Comparison of ENCODE assay signal across 9 mouse cellular contexts in the genomic region with DNA sequence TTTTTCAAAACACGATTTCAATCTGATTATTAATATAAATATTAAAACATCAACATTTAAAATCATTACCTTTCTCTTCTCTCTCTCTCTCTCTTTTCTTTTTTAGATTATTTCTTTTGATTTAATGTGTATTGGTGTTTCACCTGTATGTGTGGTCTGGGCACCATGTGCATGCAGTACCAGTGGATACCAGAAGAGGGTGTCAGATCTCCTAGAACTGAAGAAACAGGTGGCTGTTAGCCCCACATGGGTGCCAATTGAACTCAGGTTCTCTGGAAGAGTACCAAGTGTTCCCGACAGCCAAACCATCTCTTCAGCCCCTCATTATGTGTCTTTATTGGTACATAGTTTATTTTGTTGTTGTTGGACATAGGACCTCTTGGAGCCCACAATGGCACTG. TPM values are rescaled to one million over a fixed set of nuclear protein-coding genes. Genes with fewer than 3 reads are reported as not detected.
DNase-seq lines count a peak whose midpoint lies in the region; ATAC-seq lines count a peak whose summit lies in the region.
"Had no signal": no experiment of that assay in that cellular context is flagged by ENCODE, and none has a peak within 500 bp of the region (broad histone marks: within the 10 kb centered on the region; RNA-seq: fewer than 3 reads in every experiment).

No protein-coding gene starts in this region.

- H3K36me3 ChIP-seq in kidney, embryonic 16.5 days (ENCODE audit: insufficient read depth, low read length): peaks cover under 1% of the 10 kb centered on the region
- H3K36me3 ChIP-seq in limb, embryonic 10.5 days: peaks cover 11% of the 10 kb centered on the region
- peaks cover 6% of the 10 kb centered on the region; the same call in 1 of the 2 replicates for H3K36me3 ChIP-seq in forebrain, embryonic 13.5 days (ENCODE audit: poor library complexity, severe bottlenecking)

- no peak for ATAC-seq in CD4-positive, CD25-positive, alpha-beta regulatory T cell, adult 4 months
- ATAC-seq in kidney, embryonic 16.5 days (ENCODE audit: low FRiP score, low TSS enrichment): no peak
- no peak for ATAC-seq in forebrain, embryonic 13.5 days

- no peak overlapping the region for H3K4me2 ChIP-seq in kidney, embryonic 16.5 days (replicated peaks; ENCODE audit: low read depth, low read length)
- no peak overlapping the region for H3K4me2 ChIP-seq in forebrain, embryonic 13.5 days

- no peaks in the 10 kb centered on the region for H3K27me3 ChIP-seq in kidney, embryonic 16.5 days (ENCODE audit: insufficient read depth, low read length)
- no peaks in the 10 kb centered on the region for H3K27me3 ChIP-seq in limb, embryonic 10.5 days (ENCODE audit: low read depth, poor library complexity, severe bottlenecking)
- no peaks in the 10 kb centered on the region for H3K27me3 ChIP-seq in forebrain, embryonic 13.5 days

- H3K4me1 ChIP-seq in kidney, embryonic 16.5 days (ENCODE audit: insufficient read depth, low read length): peaks cover 5% of the 10 kb centered on the region
- H3K4me1 ChIP-seq in limb, embryonic 10.5 days: peaks cover 5% of the 10 kb centered on the region; the same call in 1 of the 2 replicates
- peaks cover 21% of the 10 kb centered on the region for H3K4me1 ChIP-seq in forebrain, embryonic 13.5 days

- DNase-seq in CD4-positive, CD25-positive, alpha-beta regulatory T cell, adult 2 months (ENCODE audit: low read depth, low spot score): peak; percentile 61
- peak; percentile 19 to 57 for DNase-seq in kidney, postnatal 36 days
- peak; percentile 38 for DNase-seq in CD4-positive helper T cell, adult 2 months (ENCODE audit: low read depth, low spot score)
- peak; percentile 41 for DNase-seq in limb, embryonic 10.5 days (ENCODE audit: low spot score)
- no peak for DNase-seq in ovary, postnatal 36 days (ENCODE audit: low spot score)

- no peak overlapping the region for H3K9ac ChIP-seq in kidney, embryonic 16.5 days (replicated peaks; ENCODE audit: low read length)
- no peak overlapping the region for H3K9ac ChIP-seq in forebrain, embryonic 13.5 days

- H3K9me3 ChIP-seq in kidney, embryonic 16.5 days (ENCODE audit: low read length): no peaks in the 10 kb centered on the region
- H3K9me3 ChIP-seq in limb, embryonic 10.5 days (replicated peaks): no peaks in the 10 kb centered on the region
- H3K9me3 ChIP-seq in forebrain, embryonic 13.5 days (replicated peaks): no peaks in the 10 kb centered on the region

- H3K4me3 ChIP-seq in kidney, embryonic 16.5 days (ENCODE audit: low read length): no peak overlapping the region
- no peak overlapping the region for H3K4me3 ChIP-seq in limb, embryonic 10.5 days
- H3K4me3 ChIP-seq in forebrain, embryonic 13.5 days: no peak overlapping the region
- H3K4me3 ChIP-seq: myocyte had no signal

- no peak overlapping the region for H3K27ac ChIP-seq in kidney, embryonic 16.5 days (ENCODE audit: low read length)
- no peak overlapping the region for H3K27ac ChIP-seq in limb, embryonic 10.5 days
- no peak overlapping the region for H3K27ac ChIP-seq in forebrain, embryonic 13.5 days

- WGBS in kidney, embryonic 16.5 days: 52% methylated on average over 2 of the region's 2 CpGs
- WGBS in limb, embryonic 10.5 days: 57% methylated on average over 2 of the region's 2 CpGs
- WGBS in forebrain, embryonic 13.5 days: 43% methylated on average over 2 of the region's 2 CpGs

RNA-seq across cellular contexts. Expression of gene Hspa8, which starts 11.1 kb away (rescaled TPM):
- polyA plus RNA-seq in CD4-positive, CD25-positive, alpha-beta regulatory T cell, adult 4 months (2017; shearing (Covaris generic)): 1,000 to 10,000 TPM; 3,203 to 3,707 TPM
- polyA plus RNA-seq in kidney, embryonic 16.5 days (2015; fragmentation: Nextera tagmentation; extraction: Ambion mirVana): 2,859 and 3,187 TPM in 2 replicates
- 3,450 and 4,164 TPM in 2 replicates for polyA plus RNA-seq in limb, embryonic 10.5 days (2016; fragmentation: Nextera tagmentation; extraction: Ambion mirVana)
- 3,030 and 3,122 TPM in 2 replicates for polyA plus RNA-seq in forebrain, embryonic 13.5 days (2015; fragmentation: Nextera tagmentation; extraction: Ambion mirVana)
